Mouse (Mus musculus): ENCODE measurements around the gene Fmnl3.

GRCm38 (mm10) chr15:99314891-99315290 lies 55.4 kb downstream of the Fmnl3 start:
- TF ChIP-seq POLR2A (IDR thresholded peaks at IDR 0.05; ENCODE audit: insufficient read depth, low read depth, low read length) (no peak), EP300 (IDR thresholded peaks at IDR 0.05; ENCODE audit: insufficient read depth, low read depth, low read length) (no peak)

All from heart, adult 2 months (tissue).